Mouse (Mus musculus) erythroblast, embryonic 14.5 days (primary cell): ENCODE results near the gene Bhmt2. TPM values are rescaled to one million over a fixed set of nuclear protein-coding genes. Genes with fewer than 3 reads are reported as not detected.

ENCODE experiments used
- H3K27me3 ChIP-seq: 2 replicates; pipeline ENCODE4 v1.6.1; 2012; ENCODE audit warnings: inconsistent platforms; ENCODE audit not compliant: control insufficient read depth
- H3K36me3 ChIP-seq: 2 replicates; pipeline ENCODE4 v1.6.1; 2012; ENCODE audit warnings: mild to moderate bottlenecking, inconsistent platforms; ENCODE audit not compliant: control insufficient read depth
- H3K4me1 ChIP-seq: 2 replicates; pipeline ENCODE4 v1.6.1; 2012; ENCODE audit warnings: inconsistent platforms; ENCODE audit not compliant: control insufficient read depth
- H3K4me3 ChIP-seq: replicated peaks from 2 replicates; pipeline ENCODE3; 2012; ENCODE audit warnings: moderate library complexity, mild to moderate bottlenecking, inconsistent platforms
- H3K9me3 ChIP-seq: 2 replicates; pipeline ENCODE4 v1.6.1; 2012; ENCODE audit warnings: low read length, inconsistent platforms, mixed read lengths; ENCODE audit not compliant: control insufficient read depth
- GATA1 ChIP-seq: IDR thresholded peaks from 2 replicates; pipeline ENCODE4 v1.6.1; 2012; ENCODE audit warnings: low read length, inconsistent platforms, mixed read lengths
- TAL1 ChIP-seq: IDR thresholded peaks from 3 replicates; pipeline ENCODE4 v1.6.1; 2012; ENCODE audit warnings: low read length, inconsistent platforms, mixed read lengths
- polyA plus RNA-seq: library from polyadenylated mRNA; stranded (reverse); fragments of >175 nt; gene quantifications from 2 replicates; pipeline ENCODE4 v1.2.3, GENCODE M21; 2012

The Bhmt2 gene
- polyA plus RNA-seq, 1 experiment: 0.02 TPM

DNA sequence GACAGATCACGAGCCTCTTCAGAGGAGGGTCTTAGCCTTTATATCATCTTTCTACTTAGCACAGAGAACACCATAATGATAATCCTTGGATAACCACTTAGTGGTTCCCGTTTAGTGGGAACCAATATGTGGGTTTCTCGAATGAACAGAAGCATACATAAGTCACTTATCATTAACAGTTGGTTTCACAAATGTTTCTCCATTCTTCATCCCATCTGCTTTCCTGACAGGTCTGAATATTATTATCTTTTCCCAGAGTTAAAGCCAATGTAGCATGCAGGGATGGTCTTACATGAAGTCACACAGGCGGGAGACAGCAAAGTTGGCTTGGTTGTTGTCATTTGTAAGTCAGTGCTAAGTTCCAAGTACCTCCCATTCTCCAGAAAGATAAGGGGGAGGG is 6.5 kb downstream of the Bhmt2 start:
- H3K4me1 ChIP-seq: no peaks in the 10 kb centered on the region
- no peaks in the 10 kb centered on the region for H3K27me3 ChIP-seq
- no peak overlapping the region for H3K4me3 ChIP-seq
- TF ChIP-seq GATA1 (no peak), TAL1 (no peak)
- no peaks in the 10 kb centered on the region; the same call in 1 of the 2 replicates for H3K36me3 ChIP-seq
- H3K9me3 ChIP-seq: no peaks in the 10 kb centered on the region

DNA sequence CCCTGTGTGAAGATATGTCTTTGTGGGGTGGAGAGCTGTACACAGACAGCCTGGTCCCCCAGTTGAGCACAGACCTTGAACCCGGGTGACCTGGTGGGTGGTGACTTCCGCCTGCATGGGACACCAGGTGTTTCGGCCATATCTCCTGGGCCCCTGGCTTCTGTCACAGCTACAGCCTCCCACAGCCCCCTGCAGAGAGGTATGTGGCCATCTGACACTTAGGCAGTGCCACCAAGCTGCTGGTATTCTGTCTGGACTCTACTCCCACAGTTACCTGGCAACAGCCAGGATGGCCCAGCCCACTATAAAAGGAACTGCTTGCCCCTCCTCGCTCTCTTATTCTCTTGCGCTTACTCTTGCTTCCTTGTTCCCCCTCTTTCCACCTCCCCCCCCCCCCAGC is 16.2 kb downstream of the Bhmt2 start:
- H3K27me3 ChIP-seq: no peaks in the 10 kb centered on the region
- no peaks in the 10 kb centered on the region; the same call in 1 of the 2 replicates for H3K9me3 ChIP-seq
- no peaks in the 10 kb centered on the region; the same call in 1 of the 2 replicates for H3K36me3 ChIP-seq
- H3K4me3 ChIP-seq: no peak overlapping the region
- TF ChIP-seq GATA1: no peak
- no peak for TF ChIP-seq TAL1
- no peaks in the 10 kb centered on the region for H3K4me1 ChIP-seq

DNA sequence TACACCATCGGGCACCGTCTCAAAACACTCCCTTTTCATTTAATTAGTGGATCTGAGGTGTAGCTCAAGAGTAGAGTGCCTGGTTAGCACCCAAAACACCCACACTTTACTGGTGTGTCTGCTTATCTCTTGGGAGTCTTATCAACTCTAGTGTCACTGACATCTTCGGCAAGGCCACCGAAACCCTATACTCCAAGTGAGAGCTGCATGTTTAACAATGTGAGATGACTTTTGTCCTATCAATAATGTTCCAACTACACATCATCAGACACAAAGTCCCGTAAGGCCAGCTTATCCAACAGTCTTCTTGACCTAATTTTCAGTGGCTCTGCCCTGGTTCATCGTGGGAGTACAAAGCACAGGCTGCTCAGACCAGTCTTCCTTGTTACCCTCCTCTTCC is 20.7 kb downstream of the Bhmt2 start:
- no peaks in the 10 kb centered on the region; the same call in 1 of the 2 replicates for H3K36me3 ChIP-seq
- no peaks in the 10 kb centered on the region; the same call in 1 of the 2 replicates for H3K9me3 ChIP-seq
- H3K4me1 ChIP-seq: no peaks in the 10 kb centered on the region
- no peak overlapping the region for H3K4me3 ChIP-seq
- TF ChIP-seq TAL1 (no peak), GATA1 (no peak)
- H3K27me3 ChIP-seq: no peaks in the 10 kb centered on the region

DNA sequence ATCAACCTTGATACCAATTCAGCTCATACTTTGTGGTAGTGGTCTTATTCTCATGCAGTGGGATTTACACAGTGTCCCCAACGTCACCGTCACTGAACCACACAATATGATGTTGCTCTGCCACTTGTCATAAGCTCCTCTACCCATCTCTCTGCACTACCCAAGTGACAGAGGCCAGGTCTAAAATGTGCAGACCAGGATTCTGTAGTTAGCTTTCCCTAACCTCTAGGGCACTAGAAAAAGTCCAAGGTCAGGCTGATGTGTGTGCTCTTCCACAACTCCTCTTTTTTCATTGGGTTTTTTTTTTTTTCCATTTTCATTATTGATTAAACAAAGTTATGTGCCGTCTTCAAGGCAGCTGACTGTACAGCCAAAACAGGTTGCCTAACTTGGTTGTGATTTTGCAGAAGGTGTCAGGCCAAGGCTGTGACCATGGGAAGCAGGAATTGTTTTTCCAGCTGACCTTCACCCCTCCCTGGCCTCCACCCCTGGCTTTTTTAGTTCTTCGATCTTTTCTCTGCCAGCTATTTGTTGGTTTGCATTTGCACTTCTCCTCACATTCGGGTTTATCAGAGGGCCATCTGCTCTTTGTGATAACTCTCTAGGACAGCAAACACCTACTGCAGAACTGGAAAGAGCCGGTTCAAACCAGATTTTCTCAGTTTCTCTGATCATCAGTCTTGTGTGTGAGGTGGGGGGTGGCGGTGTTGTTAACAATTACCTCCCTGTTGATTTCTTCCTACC is 25.5 kb downstream of the Bhmt2 start:
- no peaks in the 10 kb centered on the region for H3K27me3 ChIP-seq
- H3K9me3 ChIP-seq: no peaks in the 10 kb centered on the region
- no peak for TF ChIP-seq TAL1
- TF ChIP-seq GATA1: no peak
- no peak overlapping the region for H3K4me3 ChIP-seq
- H3K36me3 ChIP-seq: no peaks in the 10 kb centered on the region
- no peaks in the 10 kb centered on the region for H3K4me1 ChIP-seq

DNA sequence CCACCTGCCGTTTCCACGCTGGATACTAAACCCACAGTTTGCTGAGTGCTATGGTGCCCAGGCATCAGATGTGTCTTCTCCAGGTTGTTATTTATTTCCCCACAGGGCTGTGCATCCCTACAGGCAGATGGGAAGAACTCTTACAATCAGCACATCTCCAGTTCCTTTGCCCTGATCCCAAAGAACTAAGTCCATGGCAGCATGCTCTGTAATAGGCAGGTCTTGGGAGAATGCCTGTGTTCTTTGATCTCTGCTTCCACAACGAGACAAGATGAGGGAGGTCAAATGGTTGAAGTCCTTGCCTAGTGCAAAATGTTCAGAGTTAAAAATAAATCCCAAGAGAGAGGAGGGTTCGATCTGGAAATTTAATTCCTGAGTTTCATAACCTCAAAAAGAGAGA is 34.5 kb downstream of the Bhmt2 start:
- Histone ChIP-seq H3K9me3 (no peaks in the 10 kb centered on the region), H3K4me3 (no peak overlapping the region), H3K36me3 (no peaks in the 10 kb centered on the region), H3K27me3 (no peaks in the 10 kb centered on the region), H3K4me1 (no peaks in the 10 kb centered on the region)
- TF ChIP-seq GATA1 (no peak), TAL1 (no peak)

DNA sequence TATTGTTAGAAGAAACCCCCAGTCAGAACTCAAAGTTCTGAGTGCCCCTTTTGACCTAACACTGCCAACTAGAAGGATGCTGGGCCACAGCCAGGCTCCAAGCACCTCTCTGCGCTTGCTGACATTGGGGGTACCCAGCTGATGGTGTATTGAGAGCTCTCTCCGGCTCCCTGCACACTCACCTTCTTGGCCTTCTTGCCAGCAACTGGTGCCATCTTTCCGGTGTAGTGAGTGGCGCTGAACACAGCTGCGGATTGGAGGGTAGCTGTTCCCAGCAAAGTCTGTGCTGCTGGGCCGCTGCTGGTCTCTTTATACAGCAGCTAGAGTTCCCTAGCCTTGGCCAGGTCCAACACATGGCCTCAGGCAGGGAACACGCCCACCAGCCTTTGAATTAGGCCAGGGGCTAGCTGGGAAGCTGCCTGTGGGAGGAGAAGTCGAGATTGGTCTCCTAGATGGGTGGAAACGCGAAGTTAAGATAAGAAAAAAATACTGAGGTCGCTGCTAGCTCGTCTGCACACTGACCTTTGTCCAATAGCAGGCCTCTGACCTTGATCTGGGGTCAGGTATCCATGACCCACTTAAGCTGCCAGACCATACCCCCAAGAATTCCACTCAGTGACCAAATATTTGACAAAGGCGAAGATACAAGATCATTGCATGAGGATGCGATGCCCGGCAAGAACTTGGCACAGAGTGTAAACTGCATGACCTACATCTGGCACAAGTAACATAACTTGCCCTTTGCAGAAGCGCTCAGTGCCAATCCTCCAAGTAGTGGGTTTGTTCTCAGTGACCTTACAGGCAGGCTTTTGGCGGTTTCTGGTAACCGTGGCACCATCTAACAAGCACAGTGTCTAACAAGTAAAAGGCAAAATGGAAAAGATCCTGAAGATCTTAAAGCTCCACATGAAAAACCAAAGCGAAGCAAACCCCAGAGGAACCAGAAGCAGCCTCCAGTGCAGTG is 36.5 kb downstream of the Bhmt2 start, which contains the start of gene Bhmt:
Gene Bhmt (minus strand): TSS at position 680 of the 964 bp plus-strand sequence.
- Histone ChIP-seq H3K4me3 (peak within 1 kb of the TSS; percentile 25), H3K4me1 (no peaks in the 10 kb centered on the region), H3K9me3 (no peaks in the 10 kb centered on the region), H3K36me3 (no peaks in the 10 kb centered on the region; the same call in 1 of the 2 replicates), H3K27me3 (no peaks in the 10 kb centered on the region)
- no peak for TF ChIP-seq TAL1
- TF ChIP-seq GATA1: no peak

DNA sequence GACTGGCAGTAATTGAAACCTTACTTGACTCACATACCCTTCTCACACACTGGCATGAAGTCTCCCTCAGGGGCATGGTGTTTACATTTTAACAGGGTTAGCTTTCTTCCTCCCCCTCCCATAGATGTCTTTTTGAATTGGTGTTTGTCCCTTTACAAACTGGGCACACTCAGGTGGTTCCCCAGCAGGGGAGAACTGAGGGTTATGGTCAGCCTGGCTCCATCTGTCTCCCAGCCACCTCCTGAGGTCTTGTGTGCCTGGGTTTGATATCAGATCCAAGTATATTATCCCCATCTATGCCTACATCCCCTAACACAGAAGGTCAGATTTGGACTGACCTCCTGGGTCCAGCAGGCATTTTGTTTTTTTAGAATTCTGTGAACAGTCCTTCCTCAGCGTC is 37.5 kb downstream of the Bhmt2 start:
- H3K36me3 ChIP-seq: no peaks in the 10 kb centered on the region; the same call in 1 of the 2 replicates
- TF ChIP-seq GATA1: no peak
- no peak for TF ChIP-seq TAL1
- H3K4me1 ChIP-seq: no peaks in the 10 kb centered on the region
- H3K27me3 ChIP-seq: no peaks in the 10 kb centered on the region
- H3K9me3 ChIP-seq: no peaks in the 10 kb centered on the region
- H3K4me3 ChIP-seq: peak overlapping the region; percentile 25

DNA sequence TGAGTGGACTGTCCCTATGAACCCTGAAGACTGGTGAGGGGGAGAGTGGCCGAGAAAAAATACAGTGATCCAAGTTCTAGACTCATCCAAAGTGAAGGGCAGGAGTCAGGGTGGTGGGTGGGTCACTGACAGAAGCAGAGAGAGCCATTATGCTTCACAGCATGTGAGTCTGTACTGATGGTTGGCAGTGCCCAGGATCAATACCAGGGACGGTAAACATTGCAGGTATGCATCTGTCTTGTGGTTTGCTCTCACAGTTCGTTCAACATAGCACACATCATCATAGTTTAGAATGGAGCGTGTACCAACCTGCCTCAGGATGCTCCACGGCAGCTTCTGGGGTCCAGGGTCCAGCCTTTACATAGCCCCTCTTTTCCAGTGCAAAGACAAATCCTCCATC is 41.2 kb downstream of the Bhmt2 start:
- Histone ChIP-seq H3K27me3 (no peaks in the 10 kb centered on the region), H3K9me3 (no peaks in the 10 kb centered on the region), H3K4me3 (no peak overlapping the region), H3K4me1 (no peaks in the 10 kb centered on the region), H3K36me3 (no peaks in the 10 kb centered on the region; the same call in 1 of the 2 replicates)
- TF ChIP-seq GATA1 (no peak), TAL1 (no peak)

DNA sequence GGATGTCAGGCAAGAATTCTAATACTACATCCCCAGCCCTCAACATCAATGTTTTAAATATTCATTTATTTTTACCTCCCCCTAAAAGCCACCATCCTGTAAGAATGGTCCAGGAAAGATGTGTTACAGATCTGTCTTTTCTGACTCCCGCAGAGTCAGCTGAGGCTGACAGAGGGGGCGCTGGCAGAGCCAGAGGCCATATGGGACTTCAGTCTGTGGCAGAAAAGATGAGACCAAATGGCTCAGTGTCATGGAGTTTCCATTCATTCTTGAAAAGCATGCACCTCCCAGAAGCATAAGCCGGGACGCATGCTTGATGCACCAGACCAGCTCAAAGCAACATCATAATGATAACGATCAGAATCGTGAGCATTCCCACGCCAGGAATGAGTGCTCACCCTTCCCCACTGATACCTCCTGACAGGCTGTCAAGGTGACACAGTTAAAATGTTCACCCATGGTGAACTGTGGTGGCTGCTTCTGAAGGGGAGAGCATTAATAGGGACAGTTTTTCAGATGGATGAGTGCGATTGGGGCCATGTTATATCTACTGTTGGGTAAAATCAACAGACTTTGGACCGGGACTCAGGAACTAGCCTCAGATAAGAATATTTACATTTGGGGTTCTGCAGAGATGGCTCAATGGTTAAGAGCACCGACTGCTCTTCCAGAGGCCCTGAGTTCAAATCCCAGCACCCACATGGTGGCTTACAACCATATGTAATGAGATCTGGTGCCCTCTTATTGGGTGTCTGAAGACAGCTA is 43.0 kb downstream of the Bhmt2 start:
- Histone ChIP-seq H3K27me3 (no peaks in the 10 kb centered on the region), H3K9me3 (no peaks in the 10 kb centered on the region), H3K36me3 (no peaks in the 10 kb centered on the region; the same call in 1 of the 2 replicates), H3K4me1 (no peaks in the 10 kb centered on the region), H3K4me3 (no peak overlapping the region)
- TF ChIP-seq TAL1: no peak
- TF ChIP-seq GATA1: no peak
